Mouse (Mus musculus) CH12.LX (cell line): ENCODE results near the gene Stap2. TPM values are rescaled to one million over a fixed set of nuclear protein-coding genes. Genes with fewer than 3 reads are reported as not detected.

Experiments used
- DNase-seq: peaks from one replicate; pipeline ENCODE4 v3.0.0-alpha.2; 2013; ENCODE audit errors: extremely low read depth
- H3K27ac ChIP-seq: 2 replicates; pipeline ENCODE4 v1.5.1; 2012; ENCODE audit warnings: low read depth, mild to moderate bottlenecking, control low read depth, moderate library complexity; ENCODE audit not compliant: insufficient read depth
- H3K27me3 ChIP-seq: replicated peaks from 2 replicates; pipeline ENCODE3; 2012; ENCODE audit warnings: inconsistent platforms
- H3K36me3 ChIP-seq, 2 experiments: replicated peaks in 1 of 2; 2 replicates each; pipeline versions ENCODE3 to v1.6.1; 2012; ENCODE audit warnings: inconsistent platforms in 1 of 2, low read length in 1 of 2, mild to moderate bottlenecking in 1 of 2, mixed read lengths in 1 of 2, moderate library complexity in 1 of 2; ENCODE audit not compliant: control insufficient read depth in 1 of 2, insufficient read depth in 1 of 2
- H3K4me1 ChIP-seq, 2 experiments: 2 replicates each; pipeline ENCODE4 v1.6.1; 2012; ENCODE audit warnings: inconsistent platforms in 1 of 2, moderate library complexity in 1 of 2; ENCODE audit not compliant: insufficient read depth in 2 of 2, control insufficient read depth in 1 of 2
- H3K4me2 ChIP-seq: 2 replicates; pipeline ENCODE4 v1.6.1; 2012; ENCODE audit warnings: low read depth, mild to moderate bottlenecking, control low read depth; ENCODE audit not compliant: poor library complexity, insufficient read depth, severe bottlenecking
- H3K4me3 ChIP-seq, 3 experiments: fragments of 150-350 bp in 1 of 3; sonication (generic) in 1 of 3; replicated peaks in 1 of 3; 2 replicates each; pipeline versions ENCODE3 to v1.5.1; 2011 to 2012; ENCODE audit warnings: low read depth in 2 of 3, low read length in 2 of 3, mild to moderate bottlenecking in 2 of 3, moderate library complexity in 2 of 3, control low read depth in 1 of 3, improper control_type of control experiment in 1 of 3, inconsistent platforms in 1 of 3, mixed read lengths in 1 of 3; ENCODE audit not compliant: poor library complexity in 1 of 3
- H3K79me2 ChIP-seq: replicated peaks from 2 replicates; pipeline ENCODE4 v1.6.1; 2012; ENCODE audit warnings: mild to moderate bottlenecking, moderate library complexity; ENCODE audit not compliant: control insufficient read depth, poor library complexity, insufficient read depth, severe bottlenecking; ENCODE audit errors: extremely low read depth
- H3K9ac ChIP-seq: 2 replicates; pipeline ENCODE4 v1.6.1; 2012; ENCODE audit warnings: low read depth, mild to moderate bottlenecking, control low read depth, moderate library complexity; ENCODE audit not compliant: insufficient read depth
- H3K9me3 ChIP-seq: replicated peaks from 2 replicates; pipeline ENCODE3; 2012; ENCODE audit warnings: low read length, inconsistent platforms, mixed read lengths
- BHLHE40 ChIP-seq: IDR thresholded peaks from 2 replicates; pipeline ENCODE4 v1.6.1; 2011; ENCODE audit warnings: mild to moderate bottlenecking, low read depth, low read length, improper control_type of control experiment
- ELF1 ChIP-seq: IDR thresholded peaks from 2 replicates; pipeline ENCODE4 v1.6.1; 2014; ENCODE audit warnings: low read depth, mild to moderate bottlenecking, inconsistent platforms, low read length, improper control_type of control experiment
- EP300 ChIP-seq: IDR thresholded peaks from 2 replicates; pipeline ENCODE4 v1.6.1; 2011; ENCODE audit warnings: low read length, improper control_type of control experiment
- HCFC1 ChIP-seq: IDR thresholded peaks from 2 replicates; pipeline ENCODE4 v1.6.1; 2012; ENCODE audit warnings: low read depth, mild to moderate bottlenecking, inconsistent platforms, low read length, improper control_type of control experiment
- IRF4 ChIP-seq: IDR thresholded peaks from 2 replicates; pipeline ENCODE4 v1.6.1; 2014; ENCODE audit warnings: low read depth, mild to moderate bottlenecking, inconsistent platforms, low read length, improper control_type of control experiment
- MAZ ChIP-seq: IDR thresholded peaks from 2 replicates; pipeline ENCODE4 v1.6.1; 2012; ENCODE audit warnings: low read depth, mild to moderate bottlenecking, inconsistent platforms, low read length, improper control_type of control experiment, moderate library complexity
- MYC ChIP-seq: IDR thresholded peaks from 2 replicates; pipeline ENCODE4 v1.6.1; 2011; ENCODE audit warnings: low read depth, mild to moderate bottlenecking, improper control_type of control experiment, low read length
- NRF1 ChIP-seq: IDR thresholded peaks from 2 replicates; pipeline ENCODE4 v1.6.1; 2014; ENCODE audit warnings: low read depth, mild to moderate bottlenecking, inconsistent platforms, low read length, improper control_type of control experiment, moderate library complexity
- RAD21 ChIP-seq: IDR thresholded peaks from 2 replicates; pipeline ENCODE4 v1.6.1; 2011; ENCODE audit warnings: low read depth, mild to moderate bottlenecking, low read length, improper control_type of control experiment, moderate library complexity
- RCOR1 ChIP-seq: conservative IDR thresholded peaks from 2 replicates; pipeline ENCODE4 v1.6.1; 2012; ENCODE audit warnings: low read depth, mild to moderate bottlenecking, inconsistent platforms, low read length, improper control_type of control experiment
- TCF12 ChIP-seq: IDR thresholded peaks from 2 replicates; pipeline ENCODE4 v1.6.1; 2014; ENCODE audit warnings: low read depth, mild to moderate bottlenecking, inconsistent platforms, low read length, improper control_type of control experiment
- USF2 ChIP-seq: conservative IDR thresholded peaks from 2 replicates; pipeline ENCODE4 v1.6.1; 2011; ENCODE audit warnings: low read depth, low read length, improper control_type of control experiment
- dilution Hi-C: fragments of 300-500 bp; cut with MboI; formaldehyde crosslinking; loops from 2 replicates; pipeline ENCODE4 v1.14.3; 2020; ENCODE audit warnings: low sequenced_read_pairs; ENCODE audit not compliant: extremely low pct_unique_long_range_greater_than_20kb, extremely low pct_ligation_motif_present
- in situ Hi-C: fragments of 300-500 bp; cut with MboI; formaldehyde crosslinking; loops from 3 replicates; pipeline ENCODE4 v1.14.3; 2019; ENCODE audit warnings: low sequenced_read_pairs, low pct_ligation_motif_present, low pct_unique_long_range_greater_than_20kb, mixed read lengths
- polyA plus RNA-seq: library from polyadenylated mRNA; unstranded; fragments of >175 nt; gene quantifications from 2 replicates; pipeline ENCODE4 v1.2.1, GENCODE M21; 2012; ENCODE audit warnings: low read depth; ENCODE audit not compliant: insufficient read length
- total RNA-seq, 2 experiments: library from RNA; depleted of rRNA; stranded (reverse); fragments of 300-350 nt in 1 of 2; fragments of >200 nt in 1 of 2; gene quantifications; 2 replicates each; pipeline ENCODE4 v1.2.3; 2012 to 2014

The Stap2 gene
- total and polyA plus RNA-seq, 3 experiments, result 0.51 to 3.2 (median 0.52) TPM

- no peak within 1 kb of the TSS for H3K27ac ChIP-seq
- H3K9me3 ChIP-seq, result peaks cover 4% of the 10 kb centered on the region
- peaks cover 69% of the 10 kb centered on the region for H3K27me3 ChIP-seq
- H3K4me2 ChIP-seq, result peak within 1 kb of the TSS; percentile 46; the same call in 1 of the 2 replicates
- no peak for TF ChIP-seq TCF12
- TF ChIP-seq HCFC1, result peak; percentile 65
- no peak for TF ChIP-seq MAZ
- no peak for TF ChIP-seq IRF4
- peak; percentile 81 for TF ChIP-seq NRF1
- TF ChIP-seq BHLHE40, result no peak
- TF ChIP-seq ELF1, result no peak
- no peak for TF ChIP-seq USF2
- no peak for TF ChIP-seq MYC
- TF ChIP-seq RAD21, result no peak
- no peak for TF ChIP-seq RCOR1
- H3K9ac ChIP-seq, result no peak within 1 kb of the TSS
- H3K4me3 ChIP-seq, result no peak within 1 kb of the TSS
- dilution Hi-C loops, result no loop called here
- H3K36me3 ChIP-seq, result no peaks in the 10 kb centered on the region
- in situ Hi-C loops, result no loop called here
- no peaks in the 10 kb centered on the region for H3K79me2 ChIP-seq
- no peaks in the 10 kb centered on the region for H3K4me1 ChIP-seq
- no peak for DNase-seq
These were observed 19.1 kb downstream of the Stap2 start, which contains the start of gene Fsd1 for GRCm38 (mm10) chr17:55986030-55986961. Gene Fsd1, plus strand, starts transcription at chr17:55986509.

- Histone ChIP-seq H3K79me2 (no peaks in the 10 kb centered on the region), H3K4me3 (no peak overlapping the region)
- no peak for DNase-seq
These were observed 28.1 kb downstream of the Stap2 start for GRCm38 (mm10) chr17:55977301-55977700.

More at GRCm38 (mm10) chr17:55977301-55977700, 28.1 kb downstream of the Stap2 start:
- dilution Hi-C loops, result no loop called here
- H3K27ac ChIP-seq, result no peak overlapping the region
- peaks cover 15% of the 10 kb centered on the region for H3K27me3 ChIP-seq
- no peaks in the 10 kb centered on the region for H3K36me3 ChIP-seq
- no peak overlapping the region for H3K4me2 ChIP-seq
- peaks cover 2% of the 10 kb centered on the region for H3K9me3 ChIP-seq
- in situ Hi-C loops, result no loop called here
- no peak for TF ChIP-seq EP300
- TF ChIP-seq MAZ, result no peak
- H3K4me1 ChIP-seq, result peaks cover 3 to 13% of the 10 kb centered on the region in 2 experiments; a peak in 3 of 4 replicates
- H3K9ac ChIP-seq, result no peak overlapping the region
